Mouse (Mus musculus) liver, embryonic 18 days (tissue): ENCODE results near the gene Zfp90. TPM values are rescaled to one million over a fixed set of nuclear protein-coding genes. Genes with fewer than 3 reads are reported as not detected.

Experiments used
- polyA plus RNA-seq: library from polyadenylated mRNA; depleted of rRNA; stranded (reverse); fragments of >200 nt; gene quantifications from 2 replicates; pipeline ENCODE4 v1.2.3, GENCODE M21; 2012; rRNA removed

Gene Zfp90
- polyA plus RNA-seq = 2.2 and 2.3 TPM in 2 replicates

DNA sequence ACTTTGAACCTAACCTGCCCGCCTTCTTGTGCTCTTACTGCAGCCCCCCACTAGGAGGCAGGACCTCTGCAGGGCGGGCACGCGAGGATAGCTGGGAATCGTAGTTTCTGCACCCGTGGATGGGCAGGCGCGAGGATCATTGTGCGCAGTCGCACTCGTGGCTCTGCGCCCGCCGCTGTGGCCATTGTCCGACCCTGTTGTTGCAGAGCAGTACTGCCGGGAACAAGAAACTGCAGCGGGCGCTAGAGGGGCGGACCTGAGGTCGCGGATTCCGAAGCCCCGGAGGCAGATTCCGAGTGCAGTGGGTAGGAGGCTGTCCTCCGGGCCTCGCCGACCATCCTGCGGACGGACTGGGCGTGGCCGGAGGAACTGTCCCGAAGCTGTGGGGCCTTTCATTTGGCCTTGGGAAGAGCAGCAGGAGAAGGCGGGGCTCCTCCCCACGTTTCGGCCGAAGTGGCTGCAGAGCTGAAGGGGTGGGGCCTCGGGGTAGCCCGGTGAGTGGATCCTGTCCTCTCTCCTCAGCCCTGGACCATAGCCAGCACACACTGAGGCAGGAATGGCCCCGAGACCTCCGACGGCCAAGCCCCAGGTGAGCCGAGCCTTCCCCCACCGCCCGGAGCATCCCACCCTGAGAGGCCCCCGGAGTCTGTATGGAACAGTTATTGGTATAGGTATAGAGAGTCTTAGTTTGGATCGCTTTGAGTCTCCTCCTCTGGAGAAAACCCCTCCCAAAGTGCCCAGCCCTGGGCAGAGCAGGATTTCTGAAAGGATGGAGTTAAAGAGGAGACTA lies at the start of gene Zfp90:
Zfp90 (plus strand) TSS at position 146 of the 790 bp plus-strand sequence.

Other genes with a start within 250 kb of the Zfp90 start
- 2.2 and 2.3 TPM in 2 replicates for gene Slc7a6, start 246.5 kb upstream of the Zfp90 start, polyA plus RNA-seq
- 13.2 and 14.3 TPM in 2 replicates for gene Slc7a6os, start 204.4 kb upstream of the Zfp90 start, polyA plus RNA-seq
- gene Prmt7, start 204.4 kb upstream of the Zfp90 start, polyA plus RNA-seq = 7.6 and 8.9 TPM in 2 replicates
- 0.40 and 0.48 TPM in 2 replicates for gene Smpd3, start 77.3 kb upstream of the Zfp90 start, polyA plus RNA-seq
- not detected in 2 replicates for gene 6030452D12Rik, start 85.2 kb downstream of the Zfp90 start, polyA plus RNA-seq
- gene Cdh3, start 95.6 kb downstream of the Zfp90 start, polyA plus RNA-seq = 1.7 TPM in 2 replicates
- 41.0 and 49.2 TPM in 2 replicates for gene Gm10073, start 158.1 kb downstream of the Zfp90 start, polyA plus RNA-seq
- gene Cdh1, start 188.0 kb downstream of the Zfp90 start, polyA plus RNA-seq = 24.9 and 26.9 TPM in 2 replicates